In the genomic region with DNA sequence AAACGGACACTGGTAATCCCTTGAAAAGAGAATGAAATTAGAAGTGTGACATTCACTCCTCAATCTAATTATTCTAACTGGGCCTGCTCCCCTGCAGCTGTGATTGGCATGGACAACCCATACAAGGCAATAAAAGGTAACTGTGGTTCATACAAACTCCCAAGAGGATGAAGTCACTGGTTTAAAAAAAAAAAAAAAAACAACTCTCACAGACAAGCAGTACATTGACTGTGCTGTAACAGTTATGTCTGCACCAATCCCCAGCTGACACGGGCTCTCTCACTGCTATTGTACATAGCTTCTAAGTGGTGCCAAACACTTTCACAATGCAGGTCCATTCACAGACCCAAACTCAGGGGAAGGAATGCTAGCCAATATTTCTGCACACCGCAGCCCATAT, we compare ENCODE assay signal across 10 mouse cellular contexts. TPM values are rescaled to one million over a fixed set of nuclear protein-coding genes. Genes with fewer than 3 reads are reported as not detected.
A peak's percentile ranks its signal among the peaks of the same experiment; 100 is the strongest.
DNase-seq lines count a peak whose midpoint lies in the region; ATAC-seq and TF ChIP-seq lines count a peak whose summit lies in the region.
"Had no signal": no experiment of that assay in that cellular context is flagged by ENCODE, and none has a peak within 500 bp of the region (broad histone marks: within the 10 kb centered on the region; RNA-seq: fewer than 3 reads in every experiment).

No protein-coding gene starts in this region.

- no peak overlapping the region for H3K4me2 ChIP-seq in forebrain, embryonic 11.5 days (ENCODE audit: low read depth, low read length, severe bottlenecking)
- H3K4me2 ChIP-seq in lung, postnatal 0 days (replicated peaks; ENCODE audit: low read depth, low read length): no peak overlapping the region
- no peak overlapping the region for H3K4me2 ChIP-seq in hindbrain, embryonic 16.5 days (ENCODE audit: low read length)
- no peak overlapping the region for H3K4me2 ChIP-seq in neural tube, embryonic 14.5 days (ENCODE audit: low read depth, low read length)

- no peak for TF ChIP-seq EP300 in lung, postnatal 0 days (IDR thresholded peaks at IDR 0.05)

- no peaks in the 10 kb centered on the region for H3K27me3 ChIP-seq in forebrain, embryonic 11.5 days (ENCODE audit: control insufficient read depth, insufficient read depth, low read length)
- H3K27me3 ChIP-seq in forebrain, embryonic 10.5 days (ENCODE audit: poor library complexity, severe bottlenecking): no peaks in the 10 kb centered on the region
- no peaks in the 10 kb centered on the region for H3K27me3 ChIP-seq in lung, postnatal 0 days (replicated peaks; ENCODE audit: insufficient read depth, low read length)
- H3K27me3 ChIP-seq in hindbrain, embryonic 16.5 days (replicated peaks; ENCODE audit: control insufficient read depth, insufficient read depth, low read length): no peaks in the 10 kb centered on the region
- H3K27me3 ChIP-seq in neural tube, embryonic 14.5 days (ENCODE audit: control insufficient read depth, insufficient read depth, low read length): no peaks in the 10 kb centered on the region

- no peaks in the 10 kb centered on the region for H3K36me3 ChIP-seq in forebrain, embryonic 11.5 days (ENCODE audit: control insufficient read depth, insufficient read depth, low read length)
- peaks cover 13% of the 10 kb centered on the region for H3K36me3 ChIP-seq in forebrain, embryonic 10.5 days (replicated peaks)
- H3K36me3 ChIP-seq in lung, postnatal 0 days (ENCODE audit: insufficient read depth, low read length): no peaks in the 10 kb centered on the region
- no peaks in the 10 kb centered on the region for H3K36me3 ChIP-seq in hindbrain, embryonic 16.5 days (ENCODE audit: control insufficient read depth, insufficient read depth, low read length)
- H3K36me3 ChIP-seq in neural tube, embryonic 14.5 days (ENCODE audit: control insufficient read depth, insufficient read depth, low read length): no peaks in the 10 kb centered on the region

- H3K9ac ChIP-seq in forebrain, embryonic 11.5 days (ENCODE audit: low read length): no peak overlapping the region
- no peak overlapping the region for H3K9ac ChIP-seq in lung, postnatal 0 days (replicated peaks; ENCODE audit: low read depth)
- H3K9ac ChIP-seq in hindbrain, embryonic 16.5 days (ENCODE audit: low read depth, low read length): no peak overlapping the region
- H3K9ac ChIP-seq in neural tube, embryonic 14.5 days (replicated peaks; ENCODE audit: low read depth, low read length): no peak overlapping the region

- ATAC-seq in forebrain, embryonic 11.5 days (replicated peaks; ENCODE audit: low FRiP score): peak; percentile 81
- peak; percentile 72 for ATAC-seq in lung, postnatal 0 days
- peak; percentile 78 for ATAC-seq in hindbrain, embryonic 16.5 days
- peak; percentile 84; the same call in 1 of the 2 replicates for ATAC-seq in neural tube, embryonic 14.5 days (ENCODE audit: low read depth)

- peaks cover 6% of the 10 kb centered on the region; the same call in 1 of the 2 replicates for H3K4me1 ChIP-seq in forebrain, embryonic 11.5 days (replicated peaks; ENCODE audit: control insufficient read depth, insufficient read depth, low read length)
- H3K4me1 ChIP-seq in forebrain, embryonic 10.5 days: peaks cover 28% of the 10 kb centered on the region
- H3K4me1 ChIP-seq in lung, postnatal 0 days (ENCODE audit: insufficient read depth, low read depth, low read length): no peaks in the 10 kb centered on the region; the same call in 1 of the 2 replicates
- no peaks in the 10 kb centered on the region for H3K4me1 ChIP-seq in hindbrain, embryonic 16.5 days (ENCODE audit: control insufficient read depth, insufficient read depth, low read depth, low read length)
- peaks cover 6% of the 10 kb centered on the region for H3K4me1 ChIP-seq in neural tube, embryonic 14.5 days (ENCODE audit: control insufficient read depth, insufficient read depth, low read length)

- no peaks in the 10 kb centered on the region for H3K9me3 ChIP-seq in forebrain, embryonic 11.5 days (ENCODE audit: control insufficient read depth, low read length)
- no peaks in the 10 kb centered on the region for H3K9me3 ChIP-seq in forebrain, embryonic 10.5 days
- no peaks in the 10 kb centered on the region for H3K9me3 ChIP-seq in lung, postnatal 0 days (ENCODE audit: low read length)
- H3K9me3 ChIP-seq in hindbrain, embryonic 16.5 days (ENCODE audit: control insufficient read depth, low read length): no peaks in the 10 kb centered on the region
- H3K9me3 ChIP-seq in neural tube, embryonic 14.5 days (ENCODE audit: control insufficient read depth, low read length): no peaks in the 10 kb centered on the region

- WGBS in forebrain, embryonic 11.5 days: 56% methylated on average over 3 of the region's 3 CpGs
- WGBS in forebrain, embryonic 10.5 days: 75% methylated on average over 3 of the region's 3 CpGs
- WGBS in lung, postnatal 0 days: 52% methylated on average over 3 of the region's 3 CpGs
- 40% methylated on average over 3 of the region's 3 CpGs for WGBS in hindbrain, embryonic 16.5 days
- 43% methylated on average over 3 of the region's 3 CpGs for WGBS in neural tube, embryonic 14.5 days

- no peak overlapping the region for H3K4me3 ChIP-seq in forebrain, embryonic 11.5 days (ENCODE audit: low read depth, low read length)
- no peak overlapping the region for H3K4me3 ChIP-seq in forebrain, embryonic 10.5 days
- no peak overlapping the region for H3K4me3 ChIP-seq in lung, postnatal 0 days (ENCODE audit: low read depth, low read length)
- no peak overlapping the region for H3K4me3 ChIP-seq in hindbrain, embryonic 16.5 days (ENCODE audit: low read length)
- no peak overlapping the region for H3K4me3 ChIP-seq in neural tube, embryonic 14.5 days (ENCODE audit: low read depth, low read length)
- H3K4me3 ChIP-seq: gastrocnemius, adult 2 months had no signal

- TF ChIP-seq CTCF in lung, postnatal 0 days (IDR thresholded peaks at IDR 0.05): no peak

- no peak overlapping the region for H3K27ac ChIP-seq in forebrain, embryonic 11.5 days (ENCODE audit: low read depth, low read length)
- no peak overlapping the region for H3K27ac ChIP-seq in forebrain, embryonic 10.5 days
- H3K27ac ChIP-seq in lung, postnatal 0 days (ENCODE audit: low read length): no peak overlapping the region
- no peak overlapping the region for H3K27ac ChIP-seq in hindbrain, embryonic 16.5 days (ENCODE audit: low read depth, low read length)
- no peak overlapping the region for H3K27ac ChIP-seq in neural tube, embryonic 14.5 days (ENCODE audit: low read depth, low read length)
- H3K27ac ChIP-seq: gastrocnemius, adult 2 months had no signal

- DNase-seq in forebrain, embryonic 11.5 days (ENCODE audit: low spot score): no peak
- DNase-seq in forebrain, embryonic 10.5 days (ENCODE audit: extremely low spot score, low spot score): no peak
- DNase-seq in lung, postnatal 0 days (ENCODE audit: low spot score): peak; percentile 69
- no peak for DNase-seq in lung, adult 18-20 months
- no peak for DNase-seq in cerebellum, adult 9-11 months
- no peak for DNase-seq in T-cell, adult 2 months (ENCODE audit: low spot score)
- DNase-seq: gastrocnemius, adult 2 months; lung, postnatal 36 days had no signal

RNA-seq across cellular contexts. Expression of a gene that starts 53.8 kb away (rescaled TPM):
- 11.3 and 11.4 TPM in 2 replicates for polyA plus RNA-seq in forebrain, embryonic 11.5 days (2014; fragmentation: Nextera tagmentation; extraction: Ambion mirVana)
- polyA plus RNA-seq in forebrain, embryonic 10.5 days (2016; fragmentation: Nextera tagmentation; extraction: Ambion mirVana): 11.9 and 12.8 TPM in 2 replicates
- polyA plus RNA-seq in lung, postnatal 0 days (2015; fragmentation: Nextera tagmentation; extraction: Ambion mirVana): 16.6 and 21.8 TPM in 2 replicates
- polyA plus RNA-seq in hindbrain, embryonic 16.5 days (2015; fragmentation: Nextera tagmentation; extraction: Ambion mirVana): 14.2 and 17.3 TPM in 2 replicates
- polyA plus RNA-seq in neural tube, embryonic 14.5 days (2014; fragmentation: Nextera tagmentation; extraction: Ambion mirVana): 13.1 and 15.9 TPM in 2 replicates
